Mouse (Mus musculus) liver, adult 2 months (tissue): ENCODE measurements at regions not wholly inside any gene's neighbourhood (a gene's known extent, or its start where the extent isn't known, plus 50 kb on each side); places are given as distances from the start of the nearest gene placed in this dataset.

Source experiments
- DNase-seq: peaks from one replicate; pipeline ENCODE4 v3.0.0-alpha.2; 2011; ENCODE audit warnings: low read depth, low spot score; ENCODE audit errors: extremely low read depth
- H3K27ac ChIP-seq: fragments of 200-500 bp; replicated peaks from 2 replicates; pipeline ENCODE4 v1.5.1; 2012; ENCODE audit warnings: low read depth, mild to moderate bottlenecking, control low read depth, inconsistent platforms, low read length; ENCODE audit not compliant: insufficient read depth
- H3K27me3 ChIP-seq: fragments of 200-500 bp; 2 replicates; pipeline ENCODE4 v1.6.1; 2012; ENCODE audit warnings: mild to moderate bottlenecking, moderate library complexity, low read length, inconsistent platforms; ENCODE audit not compliant: control insufficient read depth, insufficient read depth
- H3K36me3 ChIP-seq: fragments of 200-500 bp; 2 replicates; pipeline ENCODE4 v1.6.1; 2012; ENCODE audit warnings: low read length, inconsistent platforms; ENCODE audit not compliant: control insufficient read depth, insufficient read depth
- H3K4me1 ChIP-seq: fragments of 200-500 bp; 2 replicates; pipeline ENCODE4 v1.6.1; 2011; ENCODE audit warnings: low read length; ENCODE audit not compliant: control insufficient read depth, insufficient read depth
- H3K4me3 ChIP-seq: fragments of 200-500 bp; 2 replicates; pipeline ENCODE4 v1.5.1; 2011; ENCODE audit warnings: low read depth, mild to moderate bottlenecking, control low read depth, low read length, moderate library complexity; ENCODE audit not compliant: insufficient read depth
- H3K79me2 ChIP-seq: fragments of 200-500 bp; 2 replicates; pipeline ENCODE4 v1.6.1; 2012; ENCODE audit warnings: inconsistent platforms, mild to moderate bottlenecking, low read length, moderate library complexity; ENCODE audit not compliant: control insufficient read depth, insufficient read depth
- H3K9ac ChIP-seq: fragments of 200-500 bp; 2 replicates; pipeline ENCODE4 v1.6.1; 2012; ENCODE audit warnings: low read depth, mild to moderate bottlenecking, control low read depth, inconsistent platforms, low read length
- CTCF ChIP-seq: fragments of 200-500 bp; IDR thresholded peaks from 2 replicates; pipeline ENCODE4 v1.5.1; 2011; ENCODE audit warnings: low read depth, low read length, control low read depth
- POLR2A ChIP-seq: fragments of 200-500 bp; IDR thresholded peaks from 2 replicates; pipeline ENCODE4 v1.6.1; 2011; ENCODE audit warnings: low read length, control low read depth; ENCODE audit not compliant: insufficient read depth; ENCODE audit errors: extremely low read depth
- WGBS: fragments of 180-500 bp; shearing (Covaris S2); methylation state at CpG from one replicate; pipeline ENCODE4 v1.1.7; 2018; 5-methylcytosine and 5-hydroxymethylcytosine counted together

GRCm38 (mm10) chr9:101714805-101715204 is 146.8 kb upstream of the 9630041A04Rik start:
- Histone ChIP-seq H3K4me1 (no peaks in the 10 kb centered on the region), H3K27me3 (no peaks in the 10 kb centered on the region; the same call in 1 of the 2 replicates), H3K9ac (no peak overlapping the region), H3K27ac (no peak overlapping the region), H3K4me3 (no peak overlapping the region), H3K79me2 (no peaks in the 10 kb centered on the region), H3K36me3 (no peaks in the 10 kb centered on the region)
- TF ChIP-seq POLR2A (no peak), CTCF (no peak)
- no peak for DNase-seq
- 87% methylated on average over 5 of the region's 5 CpGs for WGBS

GRCm38 (mm10) chr9:101710611-101711071 is 151.0 kb upstream of the 9630041A04Rik start:
- 86% methylated on average over 8 of the region's 8 CpGs for WGBS
- Histone ChIP-seq H3K27me3 (no peaks in the 10 kb centered on the region; the same call in 1 of the 2 replicates), H3K4me3 (no peak overlapping the region), H3K27ac (no peak overlapping the region), H3K9ac (no peak overlapping the region), H3K36me3 (no peaks in the 10 kb centered on the region), H3K79me2 (no peaks in the 10 kb centered on the region), H3K4me1 (no peaks in the 10 kb centered on the region)
- TF ChIP-seq POLR2A (no peak), CTCF (no peak)
- no peak for DNase-seq

DNA sequence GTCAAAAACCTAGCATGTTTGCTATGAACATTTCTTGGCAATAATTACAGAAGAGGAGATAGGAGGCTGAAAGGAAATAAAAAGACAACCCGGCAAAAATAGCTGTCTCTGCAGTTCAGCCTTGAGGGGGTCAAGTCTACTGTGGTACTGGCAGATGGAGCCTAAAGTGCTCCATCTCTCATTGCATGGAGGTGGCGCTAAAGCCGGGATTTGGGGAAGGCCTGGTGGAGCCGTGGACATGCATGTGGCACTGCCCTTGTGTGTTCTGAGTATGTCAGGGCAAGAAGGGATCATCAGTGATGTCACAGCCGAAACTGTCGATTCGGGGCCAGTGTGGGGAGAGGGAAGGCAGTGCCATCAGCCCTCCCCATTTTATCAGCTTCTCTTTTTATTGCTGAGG is 161.3 kb upstream of the 9630041A04Rik start:
- Histone ChIP-seq H3K36me3 (no peaks in the 10 kb centered on the region), H3K79me2 (no peaks in the 10 kb centered on the region), H3K4me1 (no peaks in the 10 kb centered on the region), H3K27me3 (no peaks in the 10 kb centered on the region), H3K4me3 (no peak overlapping the region), H3K9ac (no peak overlapping the region), H3K27ac (no peak overlapping the region)
- DNase-seq = no peak
- TF ChIP-seq CTCF (no peak), POLR2A (no peak)
- 75% methylated on average over 7 of the region's 7 CpGs for WGBS

DNA sequence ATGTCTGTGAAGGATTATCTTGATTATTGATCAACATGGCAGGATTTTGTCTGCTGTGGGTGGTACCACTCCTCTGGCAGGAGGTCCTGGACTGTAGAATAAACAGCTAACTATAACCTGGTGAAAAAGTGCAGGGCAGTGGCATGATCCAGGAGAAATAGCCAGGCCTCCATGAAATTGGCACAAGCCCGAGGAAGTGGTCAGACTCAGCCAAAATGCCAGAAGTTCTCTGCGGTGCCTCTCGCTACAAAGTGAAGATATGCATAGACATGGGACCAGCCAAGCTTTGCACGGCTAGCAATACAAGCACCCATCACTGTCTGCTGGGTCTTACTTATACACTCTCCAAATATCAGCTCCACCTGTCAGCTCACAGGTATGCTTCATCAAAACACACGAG is 167.6 kb upstream of the 9630041A04Rik start:
- WGBS = 88% methylated on average over 5 of the region's 5 CpGs

DNA sequence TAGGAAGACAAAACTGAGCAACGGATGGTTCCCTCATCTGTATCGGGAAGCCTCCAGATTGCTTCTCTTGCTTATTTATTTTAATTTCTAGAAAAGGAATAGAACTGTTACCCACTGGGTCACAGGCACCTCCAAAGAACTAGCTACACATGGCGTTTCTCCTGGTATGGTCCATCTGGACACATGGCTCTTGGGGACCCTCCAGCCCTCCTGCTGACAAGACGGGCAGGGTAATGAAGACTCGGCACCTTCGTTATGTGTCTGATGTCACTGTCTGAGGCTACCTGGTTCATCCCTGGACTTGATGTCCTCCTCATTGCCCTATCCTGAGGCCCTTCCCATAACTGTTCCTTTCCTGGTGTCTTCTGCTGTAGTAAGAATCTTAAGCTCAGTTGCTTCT is 170.3 kb upstream of the 9630041A04Rik start:
- H3K27me3 ChIP-seq = no peaks in the 10 kb centered on the region
- DNase-seq = no peak
- H3K4me1 ChIP-seq = no peaks in the 10 kb centered on the region
- no peak overlapping the region for H3K27ac ChIP-seq
- WGBS = 78% methylated on average over 6 of the region's 6 CpGs
- no peaks in the 10 kb centered on the region for H3K36me3 ChIP-seq
- no peaks in the 10 kb centered on the region for H3K79me2 ChIP-seq
- H3K9ac ChIP-seq = no peak overlapping the region
- TF ChIP-seq CTCF = no peak
- TF ChIP-seq POLR2A = no peak
- no peak overlapping the region for H3K4me3 ChIP-seq

More for the DNA sequence above, 167.6 kb upstream of the 9630041A04Rik start:
- no peak for TF ChIP-seq CTCF
- TF ChIP-seq POLR2A = no peak
- H3K79me2 ChIP-seq = no peaks in the 10 kb centered on the region
- no peak for DNase-seq
- no peak overlapping the region for H3K4me3 ChIP-seq
- no peak overlapping the region for H3K27ac ChIP-seq
- H3K27me3 ChIP-seq = no peaks in the 10 kb centered on the region
- H3K36me3 ChIP-seq = no peaks in the 10 kb centered on the region
- no peaks in the 10 kb centered on the region for H3K4me1 ChIP-seq
- H3K9ac ChIP-seq = no peak overlapping the region

- WGBS = 69% methylated on average over 7 of the region's 7 CpGs
- TF ChIP-seq POLR2A (no peak), CTCF (no peak)
- no peaks in the 10 kb centered on the region for H3K79me2 ChIP-seq
- no peak overlapping the region for H3K9ac ChIP-seq
- DNase-seq = no peak
- no peaks in the 10 kb centered on the region for H3K4me1 ChIP-seq
- no peaks in the 10 kb centered on the region for H3K27me3 ChIP-seq
- H3K36me3 ChIP-seq = no peaks in the 10 kb centered on the region
- H3K27ac ChIP-seq = no peak overlapping the region
- H3K4me3 ChIP-seq = no peak overlapping the region
Observed at GRCm38 (mm10) chr9:101690916-101691315, 170.7 kb upstream of the 9630041A04Rik start.
